Mouse (Mus musculus) spleen, adult 18-20 months (tissue): Measurements from ENCODE around the gene Xlr5a.
"Not testable (repeated sequence)": the region's sequence is repeated elsewhere in the genome, so short reads cannot be mapped to it uniquely, and the experiment has no call there.

Experiments used
- DNase-seq, 2 experiments: peaks; one replicate each; pipeline ENCODE4 v3.0.0; 2022; ENCODE audit warnings: mixed read lengths in 2 of 2

Xlr5a gene

DNA sequence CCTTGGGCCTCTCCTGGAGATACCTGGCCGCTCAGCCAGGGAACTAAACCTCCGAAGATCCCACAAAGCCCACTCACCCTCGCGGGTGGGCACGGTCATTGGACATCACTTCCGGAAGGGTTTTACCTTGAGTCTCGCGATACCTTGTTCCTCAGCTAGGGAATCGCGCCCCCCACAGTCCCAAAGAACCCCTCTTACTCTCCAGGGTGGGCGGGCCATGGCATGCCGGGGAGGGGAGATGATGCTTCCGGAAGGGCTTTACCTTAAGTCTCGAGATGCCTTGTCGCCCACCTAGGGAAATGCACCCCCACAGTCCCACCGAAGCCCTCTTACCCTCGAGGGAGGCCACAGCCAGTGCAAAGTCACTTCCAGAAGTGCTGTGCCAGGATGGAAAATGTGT lies at the start of gene Xlr5a, which contains the start of gene Xlr5c:
Xlr5a (minus strand) TSS at position 101 of the 400 bp plus-strand sequence.
Xlr5c (minus strand) TSS at position 101 of the 400 bp plus-strand sequence.
- not testable (repeated sequence) for DNase-seq

DNA sequence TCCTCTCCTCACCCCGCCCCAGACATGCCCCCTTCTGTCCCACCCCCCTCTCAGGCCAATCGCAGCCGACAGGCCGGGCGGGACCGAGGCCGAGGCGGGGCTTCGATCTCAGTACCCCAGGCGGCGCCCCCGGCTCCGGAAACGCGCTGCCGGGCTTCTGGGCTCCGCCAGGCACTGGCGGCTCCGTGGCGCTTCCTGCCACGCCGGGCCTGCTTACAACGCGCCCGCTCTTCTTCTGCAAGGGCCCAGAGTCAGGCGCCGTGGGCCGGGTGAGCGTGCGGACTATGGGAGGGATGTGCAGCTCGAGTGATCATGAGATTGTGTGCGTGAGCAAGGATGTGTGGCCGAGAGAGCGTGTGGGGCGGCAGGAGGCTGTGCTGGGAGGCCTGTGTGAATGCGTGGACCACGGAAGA lies 49.7 kb upstream of the Xlr5a start, which contains the start of gene Zfp275:
Zfp275 (plus strand) TSS at position 139 of the 413 bp plus-strand sequence.
- DNase-seq, result peak; percentile 69 to 71

GRCm38 (mm10) chrX:73342068-73342467 lies 49.3 kb upstream of the Xlr5a start:
- no peak for DNase-seq

- DNase-seq, result no peak
These were observed 48.7 kb upstream of the Xlr5a start for GRCm38 (mm10) chrX:73341473-73341872.

- DNase-seq, result no peak
These were observed 44.0 kb upstream of the Xlr5a start, which contains the start of gene Gm45015 for GRCm38 (mm10) chrX:73336740-73337139. Gm45015 (minus strand) TSS chrX:73336840.

DNA sequence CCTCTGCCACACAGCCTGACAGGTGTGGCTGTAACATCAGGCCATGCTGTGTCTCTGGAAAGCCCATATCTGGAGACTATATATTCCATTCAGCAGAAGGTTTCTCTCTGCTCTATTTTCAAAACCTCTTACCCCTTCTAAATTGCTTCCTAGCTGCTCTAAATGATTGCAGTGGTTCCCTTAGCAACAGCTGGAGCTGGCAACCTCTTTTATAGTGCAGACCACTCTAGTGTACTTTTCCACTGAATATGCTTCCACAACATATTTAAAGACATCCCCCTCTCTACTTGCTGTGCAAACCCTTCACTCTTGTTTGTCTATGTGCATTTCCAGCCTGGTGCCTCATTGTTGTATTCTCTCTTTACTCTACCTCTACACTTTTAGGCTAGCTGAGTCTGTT lies 40.8 kb upstream of the Xlr5a start:
- no peak for DNase-seq

DNA sequence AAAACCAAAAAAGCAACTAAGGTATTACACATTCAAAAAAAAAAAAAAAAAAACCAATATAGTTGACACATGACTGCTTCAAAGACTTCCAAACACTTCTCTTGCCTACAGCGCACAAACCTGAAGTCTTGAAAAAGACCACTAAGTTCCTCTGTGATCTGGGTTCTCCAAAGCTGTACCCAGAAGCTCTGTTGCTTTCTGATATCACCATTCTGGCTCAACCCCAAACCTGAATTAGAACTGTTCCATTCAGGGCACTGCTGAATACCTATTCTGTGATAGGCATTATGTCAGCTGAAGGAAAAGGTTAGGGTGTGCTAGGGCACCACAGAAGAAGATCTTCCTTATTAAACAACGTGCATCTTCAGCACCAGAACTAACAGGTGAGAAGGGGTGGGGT lies 34.4 kb upstream of the Xlr5a start:
- DNase-seq, result no peak

- no peak for DNase-seq
These were observed 28.3 kb upstream of the Xlr5a start for GRCm38 (mm10) chrX:73321029-73321428.

- DNase-seq, result peak in 1 of 2 experiments; percentile 6
These were observed 19.7 kb upstream of the Xlr5a start for GRCm38 (mm10) chrX:73312522-73312921.

DNA sequence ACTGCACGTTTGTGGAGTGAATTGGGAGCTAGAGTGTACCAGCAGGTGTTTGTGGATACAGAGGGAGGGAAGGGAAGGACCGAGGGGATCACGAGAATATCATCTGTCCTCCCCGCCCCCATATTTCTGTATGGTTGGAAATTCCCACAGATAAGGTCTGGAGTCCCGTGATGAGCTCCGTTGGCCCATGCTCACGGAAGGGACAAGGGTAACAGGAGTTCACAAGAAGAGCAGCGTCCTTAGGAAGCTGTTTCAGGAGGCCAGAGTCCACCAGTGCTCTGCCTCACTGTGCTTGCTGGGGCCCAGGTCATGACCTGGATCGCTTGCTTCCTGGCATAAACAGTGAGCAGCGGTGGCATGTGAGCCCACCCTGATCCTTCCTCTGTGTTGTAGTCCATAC lies 3.0 kb upstream of the Xlr5a start:
- DNase-seq, result not testable (repeated sequence)

- not testable (repeated sequence) for DNase-seq
These were observed 27.5 kb downstream of the Xlr5a start, which contains the start of gene Xlr3c for GRCm38 (mm10) chrX:73265270-73265669. Xlr3c (minus strand) TSS chrX:73265390.

- DNase-seq, result not testable (repeated sequence)
These were observed 30.3 kb downstream of the Xlr5a start for GRCm38 (mm10) chrX:73262428-73262827.

- DNase-seq, result not testable (repeated sequence)
These were observed 49.9 kb downstream of the Xlr5a start, which contains the start of gene Xlr4c for GRCm38 (mm10) chrX:73242821-73243325. Xlr4c (minus strand) TSS chrX:73243130.

DNA sequence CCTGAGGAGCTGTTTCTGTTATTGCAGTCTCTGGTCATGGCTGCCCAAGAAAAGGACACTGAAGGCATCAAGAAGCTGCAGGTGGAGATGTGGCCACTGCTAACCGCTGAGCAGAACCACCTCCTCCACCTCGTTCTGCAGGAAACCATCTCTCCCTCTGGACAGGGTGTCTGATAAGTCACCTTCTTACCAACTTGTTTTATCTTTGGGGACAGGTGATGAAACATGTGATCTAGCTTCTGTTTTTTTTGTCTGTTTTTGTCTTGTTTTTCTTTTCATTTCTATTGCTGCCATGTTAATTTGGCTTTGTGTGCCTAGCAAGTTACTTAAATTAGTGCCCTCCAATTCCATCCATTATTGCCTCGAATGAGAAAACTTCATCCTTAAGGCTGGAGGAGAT lies 63.5 kb downstream of the Xlr5a start:
- DNase-seq, result no peak

DNA sequence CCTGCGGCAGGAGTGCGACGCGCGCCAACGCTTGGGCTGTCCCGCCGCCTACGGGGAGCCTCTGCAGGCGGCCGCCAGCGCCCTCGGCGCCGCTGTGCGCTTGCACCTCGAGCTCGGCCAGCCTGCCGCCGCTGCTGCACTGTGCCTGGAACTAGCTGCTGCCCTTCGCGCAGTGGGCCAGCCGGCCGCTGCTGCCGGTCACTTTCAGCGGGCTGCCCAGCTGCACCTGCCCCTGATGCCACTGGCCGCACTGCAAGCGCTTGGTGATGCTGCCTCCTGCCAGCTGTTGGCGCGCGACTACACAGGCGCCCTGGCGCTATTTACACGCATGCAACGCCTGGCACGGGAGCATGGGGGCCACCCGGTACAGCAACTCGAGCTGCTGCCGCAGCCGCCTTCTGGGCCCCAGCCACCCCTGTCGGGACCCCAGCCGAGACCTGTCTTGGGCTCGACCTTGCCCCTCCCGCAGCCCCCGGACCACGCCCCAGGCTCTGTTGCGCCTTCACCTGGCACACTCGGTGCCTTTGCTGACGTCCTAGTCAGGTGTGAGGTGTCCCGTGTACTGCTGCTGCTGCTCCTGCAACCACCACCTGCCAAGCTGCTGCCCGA lies 64.1 kb downstream of the Xlr5a start:
- peak; percentile 46 to 48 for DNase-seq

DNA sequence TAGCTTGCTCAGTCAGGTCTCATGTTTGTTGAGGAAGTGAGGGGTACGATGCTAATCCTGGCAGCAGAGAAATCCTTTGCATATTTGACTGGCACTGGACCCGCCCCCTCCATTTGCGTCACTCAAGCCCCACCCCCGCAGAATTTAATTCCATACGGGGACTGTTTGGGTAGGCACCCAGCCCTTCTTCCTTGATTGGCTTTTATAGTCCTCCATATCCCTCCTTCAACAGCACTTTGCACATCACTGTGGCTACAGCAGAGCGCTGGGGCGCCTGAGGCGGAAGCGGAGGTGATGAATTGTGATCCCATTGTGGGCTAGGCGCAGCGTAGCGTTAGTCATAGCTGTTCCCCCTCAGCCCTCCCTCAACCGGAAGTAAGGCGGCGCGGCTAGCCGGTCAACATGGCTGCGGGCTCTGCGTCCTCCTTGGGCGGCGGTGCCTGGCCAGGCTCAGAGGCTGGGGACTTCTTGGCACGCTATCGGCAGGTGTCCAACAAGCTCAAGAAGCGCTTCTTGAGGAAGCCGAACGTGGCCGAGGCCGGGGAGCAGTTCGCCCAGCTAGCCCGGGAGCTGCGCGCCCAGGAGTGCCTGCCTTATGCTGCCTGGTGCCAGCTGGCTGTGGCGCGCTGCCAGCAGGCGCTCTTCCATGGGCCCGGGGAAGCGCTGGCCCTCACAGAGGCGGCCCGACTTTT lies 64.7 kb downstream of the Xlr5a start, which contains the start of gene F8a:
F8a (plus strand) TSS at position 378 of the 692 bp plus-strand sequence.
- peak; percentile 68 to 71 for DNase-seq

GRCm38 (mm10) chrX:73225365-73225764 lies 67.4 kb downstream of the Xlr5a start:
- DNase-seq, result no peak

- not testable (repeated sequence) for DNase-seq
These were observed 78.8 kb downstream of the Xlr5a start, which contains the start of gene Xlr4b for GRCm38 (mm10) chrX:73213819-73214564. Xlr4b (plus strand) TSS chrX:73214333.

DNA sequence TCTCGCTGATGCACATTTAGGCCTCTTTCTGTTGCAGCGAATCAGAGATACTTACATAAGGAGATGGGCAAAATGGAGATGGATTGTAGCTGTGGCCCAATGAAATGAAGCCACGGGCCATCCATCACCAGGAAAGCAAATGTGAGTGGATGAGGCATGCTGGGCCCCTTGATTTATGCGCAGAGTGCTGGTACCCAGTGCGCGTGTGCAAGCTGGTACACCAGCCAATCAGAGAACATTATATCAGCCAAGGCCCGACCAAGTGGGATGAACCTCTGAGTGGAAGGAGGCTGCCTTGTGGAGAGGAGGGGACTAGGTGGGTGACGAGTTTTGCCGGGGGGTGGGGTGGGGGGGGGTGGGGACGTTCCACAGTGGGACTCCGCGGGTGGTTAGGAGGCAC lies 100.8 kb downstream of the Xlr5a start, which contains the start of gene Xlr3b:
Xlr3b (plus strand) TSS at position 274 of the 400 bp plus-strand sequence.
- not testable (repeated sequence) for DNase-seq

GRCm38 (mm10) chrX:73176889-73177288 lies 115.9 kb downstream of the Xlr5a start, which contains the start of gene Spin2d:
Spin2d (minus strand) TSS chrX:73176989.
- not testable (repeated sequence) for DNase-seq

DNA sequence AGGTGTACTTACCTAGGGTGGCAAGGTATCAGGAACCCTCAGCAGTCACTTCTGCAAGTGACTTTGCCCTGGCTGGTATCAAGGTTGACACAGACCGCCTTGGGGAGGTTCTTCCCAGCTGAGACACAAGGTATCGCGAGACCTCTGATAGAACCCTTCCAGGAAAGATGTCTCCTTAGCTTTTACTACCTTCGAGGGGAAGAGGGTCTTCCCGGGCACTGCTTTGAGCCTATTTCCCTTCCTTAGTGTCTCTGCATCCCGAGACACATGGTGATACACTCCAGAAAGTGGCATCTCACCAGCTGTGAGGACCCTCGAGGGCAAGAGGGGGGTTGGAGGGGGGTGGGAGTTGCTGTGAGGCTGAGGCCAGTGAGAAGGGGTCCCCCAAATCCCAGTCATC lies 143.4 kb downstream of the Xlr5a start, which contains the start of gene DXBay18:
DXBay18 (minus strand) TSS at position 101 of the 400 bp plus-strand sequence.
- not testable (repeated sequence) for DNase-seq

- not testable (repeated sequence) for DNase-seq
These were observed 144.3 kb downstream of the Xlr5a start, which contains the start of gene Xlr5b for GRCm38 (mm10) chrX:73148496-73148895. Xlr5b (plus strand) TSS chrX:73148796.
